Mouse (Mus musculus) cerebellum, postnatal 14 days (tissue): ENCODE results near the gene Zfp810.

Source experiments
- DNase-seq, 2 experiments: peaks; one replicate each; pipeline ENCODE4 v3.0.0; 2021; ENCODE audit warnings: mixed read lengths in 2 of 2

The Zfp810 gene

GRCm38 (mm10) chr9:22259184-22260091, 48.0 kb downstream of the Zfp810 start, which contains the start of gene Zfp599:
TSS of gene Zfp599 (minus strand) at chr9:22259895.
- DNase-seq = peak; percentile 78 to 80

GRCm38 (mm10) chr9:22258784-22259183, 48.7 kb downstream of the Zfp810 start:
- DNase-seq = no peak

- no peak for DNase-seq
Observed at GRCm38 (mm10) chr9:22256579-22256978, 50.9 kb downstream of the Zfp810 start.

GRCm38 (mm10) chr9:22244242-22244641, 63.2 kb downstream of the Zfp810 start:
- no peak for DNase-seq

GRCm38 (mm10) chr9:22240001-22240400, 67.4 kb downstream of the Zfp810 start:
- no peak for DNase-seq

GRCm38 (mm10) chr9:22230556-22230955, 76.9 kb downstream of the Zfp810 start:
- DNase-seq = no peak

GRCm38 (mm10) chr9:22230061-22230460, 77.4 kb downstream of the Zfp810 start:
- no peak for DNase-seq

- DNase-seq = no peak
Observed at GRCm38 (mm10) chr9:22229386-22230026, 77.9 kb downstream of the Zfp810 start.

- DNase-seq = peak; percentile 58 to 60
Observed at GRCm38 (mm10) chr9:22226846-22227245, 80.6 kb downstream of the Zfp810 start.
